Mouse (Mus musculus) MEL (cell line): ENCODE measurements around the gene Gxylt2. TPM values are rescaled to one million over a fixed set of nuclear protein-coding genes. Genes with fewer than 3 reads are reported as not detected.

Experiments used
- DNase-seq: peaks from one replicate; pipeline ENCODE4 v3.0.0; 2011; ENCODE audit warnings: low read depth, low spot score
- H3K27ac ChIP-seq: 2 replicates; pipeline ENCODE4 v1.5.1; 2012; ENCODE audit warnings: low read depth, mild to moderate bottlenecking, control low read depth, low read length, moderate library complexity; ENCODE audit not compliant: control insufficient read depth
- H3K27me3 ChIP-seq, 2 experiments: fragments of 150-350 bp in 1 of 2; sonication (generic) in 1 of 2; 2 replicates each; pipeline ENCODE4 v1.6.1; 2012; ENCODE audit warnings: low read length in 2 of 2, mild to moderate bottlenecking in 2 of 2, improper control_type of control experiment in 1 of 2, moderate library complexity in 1 of 2; ENCODE audit not compliant: insufficient read depth in 2 of 2, control insufficient read depth in 1 of 2
- H3K36me3 ChIP-seq, 2 experiments: 2 replicates each; pipeline ENCODE4 v1.6.1; 2012 to 2014; ENCODE audit warnings: low read length in 2 of 2, improper control_type of control experiment in 1 of 2, inconsistent platforms in 1 of 2, mild to moderate bottlenecking in 1 of 2; ENCODE audit not compliant: insufficient read depth in 2 of 2, control insufficient read depth in 1 of 2
- H3K4me1 ChIP-seq, 2 experiments: fragments of 150-350 bp in 1 of 2; sonication (generic) in 1 of 2; 2 replicates each; pipeline ENCODE4 v1.6.1; 2012; ENCODE audit warnings: low read length in 2 of 2, improper control_type of control experiment in 1 of 2, mild to moderate bottlenecking in 1 of 2; ENCODE audit not compliant: insufficient read depth in 2 of 2, control insufficient read depth in 1 of 2
- H3K4me3 ChIP-seq, 2 experiments: fragments of 150-350 bp in 1 of 2; sonication (generic) in 1 of 2; 2 replicates each; pipeline ENCODE4 v1.5.1; 2012; ENCODE audit warnings: low read depth in 2 of 2, low read length in 2 of 2, mild to moderate bottlenecking in 2 of 2, moderate library complexity in 2 of 2, control low read depth in 1 of 2, improper control_type of control experiment in 1 of 2; ENCODE audit not compliant: control insufficient read depth in 1 of 2, insufficient read depth in 1 of 2
- H3K79me2 ChIP-seq: 2 replicates; pipeline ENCODE4 v1.6.1; 2012; ENCODE audit warnings: mild to moderate bottlenecking, low read length, moderate library complexity; ENCODE audit not compliant: control insufficient read depth, poor library complexity, insufficient read depth
- H3K9ac ChIP-seq: 2 replicates; pipeline ENCODE4 v1.6.1; 2012; ENCODE audit warnings: low read depth, mild to moderate bottlenecking, control low read depth, low read length, moderate library complexity; ENCODE audit not compliant: control insufficient read depth, poor library complexity, severe bottlenecking
- H3K9me3 ChIP-seq: fragments of 150-350 bp; sonication (generic); replicated peaks from 2 replicates; pipeline ENCODE4 v1.6.1; 2012; ENCODE audit warnings: mild to moderate bottlenecking, low read length, improper control_type of control experiment, moderate library complexity; ENCODE audit not compliant: insufficient read depth
- CHD1 ChIP-seq: IDR thresholded peaks from 2 replicates; pipeline ENCODE4 v1.6.1; 2012; ENCODE audit warnings: low read depth, mild to moderate bottlenecking, inconsistent platforms, low read length, improper control_type of control experiment
- E2F4 ChIP-seq: IDR thresholded peaks from 2 replicates; pipeline ENCODE4 v1.6.1; 2011; ENCODE audit warnings: low read depth, low read length, improper control_type of control experiment, borderline replicate concordance
- ELF1 ChIP-seq: IDR thresholded peaks from 2 replicates; pipeline ENCODE4 v1.6.1; 2014; ENCODE audit warnings: low read depth, mild to moderate bottlenecking, inconsistent platforms, low read length, improper control_type of control experiment, moderate library complexity
- EP300 ChIP-seq, 2 experiments: IDR thresholded peaks; 2 replicates each; pipeline ENCODE4 v1.6.1; 2011; ENCODE audit warnings: improper control_type of control experiment in 2 of 2, low read length in 2 of 2, low read depth in 1 of 2, mild to moderate bottlenecking in 1 of 2
- JUND ChIP-seq: IDR thresholded peaks from 2 replicates; pipeline ENCODE4 v1.6.1; 2011; ENCODE audit warnings: low read depth, mild to moderate bottlenecking, improper control_type of control experiment, low read length
- MAFK ChIP-seq: IDR thresholded peaks from 2 replicates; pipeline ENCODE4 v1.6.1; 2011; ENCODE audit warnings: low read depth, mild to moderate bottlenecking, low read length, improper control_type of control experiment, borderline replicate concordance
- MAZ ChIP-seq: IDR thresholded peaks from 2 replicates; pipeline ENCODE4 v1.6.1; 2012; ENCODE audit warnings: low read depth, mild to moderate bottlenecking, inconsistent platforms, low read length, improper control_type of control experiment
- MEF2A ChIP-seq: IDR thresholded peaks from 2 replicates; pipeline ENCODE4 v1.6.1; 2014; ENCODE audit warnings: low read depth, mild to moderate bottlenecking, inconsistent platforms, low read length, improper control_type of control experiment; ENCODE audit not compliant: poor library complexity, insufficient replicate concordance, severe bottlenecking; ENCODE audit errors: extremely low read depth
- MXI1 ChIP-seq: IDR thresholded peaks from 2 replicates; pipeline ENCODE4 v1.6.1; 2011; ENCODE audit warnings: mild to moderate bottlenecking, low read depth, low read length, improper control_type of control experiment
- MYC ChIP-seq: IDR thresholded peaks from 2 replicates; pipeline ENCODE4 v1.6.1; 2011; ENCODE audit warnings: low read depth, mild to moderate bottlenecking, low read length, improper control_type of control experiment, moderate library complexity
- NELFE ChIP-seq: IDR thresholded peaks from 2 replicates; pipeline ENCODE4 v1.6.1; 2011; ENCODE audit warnings: low read depth, low read length, improper control_type of control experiment
- POLR2AphosphoS2 ChIP-seq: IDR thresholded peaks from 2 replicates; pipeline ENCODE4 v1.6.1; 2011; ENCODE audit warnings: low read length, improper control_type of control experiment
- POLR2AphosphoS5 ChIP-seq: IDR thresholded peaks from 2 replicates; pipeline ENCODE4 v1.6.1; 2012; ENCODE audit warnings: low read depth, borderline replicate concordance, mild to moderate bottlenecking, inconsistent platforms, low read length, moderate library complexity, mixed read lengths
- RAD21 ChIP-seq: IDR thresholded peaks from 2 replicates; pipeline ENCODE4 v1.6.1; 2011; ENCODE audit warnings: mild to moderate bottlenecking, low read depth, low read length, improper control_type of control experiment
- RCOR1 ChIP-seq: IDR thresholded peaks from 2 replicates; pipeline ENCODE4 v1.6.1; 2012; ENCODE audit warnings: low read depth, mild to moderate bottlenecking, inconsistent platforms, low read length, improper control_type of control experiment
- SIN3A ChIP-seq: IDR thresholded peaks from 2 replicates; pipeline ENCODE4 v1.6.1; 2012; ENCODE audit warnings: low read length, improper control_type of control experiment, inconsistent platforms
- TBP ChIP-seq: IDR thresholded peaks from 2 replicates; pipeline ENCODE4 v1.8.0; 2011; ENCODE audit warnings: low read depth, low read length, improper control_type of control experiment
- UBTF ChIP-seq: IDR thresholded peaks from 2 replicates; pipeline ENCODE4 v1.6.1; 2012; ENCODE audit warnings: low read depth, mild to moderate bottlenecking, inconsistent platforms, low read length, improper control_type of control experiment, moderate library complexity, borderline replicate concordance; ENCODE audit not compliant: insufficient read depth
- USF1 ChIP-seq: IDR thresholded peaks from 2 replicates; pipeline ENCODE4 v1.6.1; 2014; ENCODE audit warnings: low read depth, mild to moderate bottlenecking, inconsistent platforms, low read length, improper control_type of control experiment, moderate library complexity
- ZC3H11A ChIP-seq: IDR thresholded peaks from 2 replicates; pipeline ENCODE4 v1.6.1; 2012; ENCODE audit warnings: low read depth, mild to moderate bottlenecking, inconsistent platforms, low read length, improper control_type of control experiment
- ZMIZ1 ChIP-seq: IDR thresholded peaks from 2 replicates; pipeline ENCODE4 v1.6.1; 2012; ENCODE audit warnings: low read depth, mild to moderate bottlenecking, inconsistent platforms, low read length, improper control_type of control experiment, moderate library complexity
- polyA plus RNA-seq, 2 experiments: library from polyadenylated mRNA; stranded (reverse) in 1 of 2; unstranded in 1 of 2; fragments of >175 nt in 1 of 2; fragments of >200 nt in 1 of 2; gene quantifications; 2 replicates each; pipeline versions ENCODE4 v1.2.1 to v1.2.4; 2012; ENCODE audit warnings: low replicate concordance in 2 of 2, low read depth in 1 of 2; ENCODE audit not compliant: insufficient read length in 2 of 2, insufficient read depth in 1 of 2, missing spikeins in 1 of 2
- total RNA-seq: library from RNA; depleted of rRNA; stranded (reverse); fragments of 300-350 nt; gene quantifications from 2 replicates; pipeline ENCODE4 v1.2.3, GENCODE M21; 2012

Gxylt2 gene
- total and polyA plus RNA-seq, 3 experiments = not detected

DNA sequence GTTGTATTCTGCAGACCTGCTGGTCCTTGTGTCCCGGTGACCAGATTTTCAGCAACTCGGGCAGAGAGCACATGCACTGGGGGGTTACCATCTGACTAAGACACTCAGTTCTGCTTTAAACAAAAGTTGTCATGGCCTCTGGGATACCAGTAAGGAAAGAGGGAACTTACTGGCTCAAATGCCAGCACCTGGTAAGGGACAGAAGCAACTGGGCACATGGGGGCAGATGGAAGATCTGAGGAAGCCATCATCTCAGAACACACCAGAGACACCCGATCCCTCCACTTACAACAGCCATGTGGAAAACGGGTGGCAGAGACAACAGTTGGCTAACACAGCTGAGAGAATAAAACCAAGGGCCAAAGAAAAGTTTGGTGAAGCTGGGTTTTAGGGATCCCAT is 63.2 kb downstream of the Gxylt2 start:
- H3K36me3 ChIP-seq = no peaks in the 10 kb centered on the region
- no peak for DNase-seq

DNA sequence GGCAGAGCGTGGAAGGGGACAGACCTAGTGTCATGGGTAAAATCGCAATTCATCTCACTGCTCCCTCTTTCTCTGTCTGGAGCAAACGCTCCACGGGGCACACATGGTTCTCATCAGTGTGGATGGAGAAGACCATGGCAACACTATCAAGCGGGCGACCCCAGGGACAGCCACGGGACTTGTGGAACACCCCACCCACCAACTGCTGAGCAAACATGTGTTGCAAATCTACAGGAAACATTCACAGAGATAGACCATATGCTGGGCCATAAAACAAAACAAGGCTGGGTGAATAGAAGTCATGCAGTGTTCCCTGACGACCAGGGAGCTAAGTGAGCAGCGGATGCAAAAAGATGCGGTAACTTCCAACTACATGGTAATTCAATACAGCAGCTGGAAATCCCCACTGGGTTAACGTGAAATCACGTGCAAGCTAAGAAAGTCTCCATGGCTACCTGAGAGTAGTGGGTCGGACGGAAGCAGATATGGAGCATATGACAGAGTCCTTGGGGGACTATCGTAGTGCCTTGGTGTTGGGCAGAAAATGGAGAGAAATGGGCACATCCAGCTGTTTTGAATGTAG is 71.5 kb downstream of the Gxylt2 start:
- Histone ChIP-seq H3K4me3 (no peak overlapping the region), H3K27ac (no peak overlapping the region), H3K4me1 (no peaks in the 10 kb centered on the region)
- DNase-seq = no peak
- no peak for TF ChIP-seq ZC3H11A
- TF ChIP-seq ZMIZ1 = no peak
- no peak for TF ChIP-seq MXI1
- TF ChIP-seq MAZ = no peak
- no peak for TF ChIP-seq MEF2A
- TF ChIP-seq UBTF = no peak
- no peak for TF ChIP-seq ELF1
- no peak for TF ChIP-seq NELFE
- no peak for TF ChIP-seq MAFK
- no peak for TF ChIP-seq TBP
- no peak for TF ChIP-seq RCOR1
- no peak for TF ChIP-seq POLR2AphosphoS2
- TF ChIP-seq RAD21 = no peak
- no peak for TF ChIP-seq MYC
- TF ChIP-seq EP300 (IDR thresholded peaks at IDR 0.05; ENCODE audit: low read depth in 1 of 2, low read length in 2 of 2) = no peak
- no peak for TF ChIP-seq POLR2AphosphoS5
- TF ChIP-seq, all 39 proteins: peak for 0
- H3K36me3 ChIP-seq = no peaks in the 10 kb centered on the region
- peaks cover 0 to 4% of the 10 kb centered on the region in 2 experiments; a peak in 2 of 4 replicates for H3K27me3 ChIP-seq
- H3K79me2 ChIP-seq = no peaks in the 10 kb centered on the region
- H3K9me3 ChIP-seq = no peaks in the 10 kb centered on the region
- H3K9ac ChIP-seq = no peak overlapping the region

More for the DNA sequence above, 63.2 kb downstream of the Gxylt2 start:
- H3K9me3 ChIP-seq = no peaks in the 10 kb centered on the region
- no peak overlapping the region for H3K9ac ChIP-seq
- no peak for TF ChIP-seq CHD1
- TF ChIP-seq USF1 = no peak
- TF ChIP-seq E2F4 = no peak
- TF ChIP-seq JUND = no peak
- TF ChIP-seq SIN3A = no peak
- no peak for TF ChIP-seq MYC
- no peak for TF ChIP-seq MXI1
- no peak for TF ChIP-seq ZC3H11A
- H3K27ac ChIP-seq = no peak overlapping the region
- H3K27me3 ChIP-seq = peaks cover 0 to 2% of the 10 kb centered on the region in 2 experiments; a peak in 2 of 4 replicates
- H3K79me2 ChIP-seq = no peaks in the 10 kb centered on the region
- H3K4me1 ChIP-seq = no peaks in the 10 kb centered on the region
- H3K4me3 ChIP-seq = no peak overlapping the region
